Mouse (Mus musculus) MEL (cell line): Measurements from ENCODE around the gene 4930550C14Rik.

Experiments
- CHD1 ChIP-seq: IDR thresholded peaks from 2 replicates; pipeline ENCODE4 v1.6.1; 2012; ENCODE audit warnings: low read depth, mild to moderate bottlenecking, inconsistent platforms, low read length, improper control_type of control experiment
- CHD2 ChIP-seq: IDR thresholded peaks from 2 replicates; pipeline ENCODE4 v1.6.1; 2011; ENCODE audit warnings: low read length, improper control_type of control experiment
- CTCF ChIP-seq, 3 experiments: IDR thresholded peaks in 2 of 3; conservative IDR thresholded peaks in 1 of 3; 2 replicates each; pipeline ENCODE4 v1.5.1; 2011 to 2012; ENCODE audit warnings: low read length in 3 of 3, low read depth in 2 of 3, mild to moderate bottlenecking in 2 of 3, improper control_type of control experiment in 1 of 3, inconsistent platforms in 1 of 3, mixed read lengths in 1 of 3, moderate library complexity in 1 of 3; ENCODE audit not compliant: control insufficient read depth in 1 of 3, insufficient read depth in 1 of 3, poor library complexity in 1 of 3, severe bottlenecking in 1 of 3
- E2F4 ChIP-seq: IDR thresholded peaks from 2 replicates; pipeline ENCODE4 v1.6.1; 2011; ENCODE audit warnings: low read depth, low read length, improper control_type of control experiment, borderline replicate concordance
- HCFC1 ChIP-seq: IDR thresholded peaks from 2 replicates; pipeline ENCODE4 v1.6.1; 2012; ENCODE audit warnings: low read depth, mild to moderate bottlenecking, inconsistent platforms, low read length, improper control_type of control experiment, moderate library complexity
- MAFK ChIP-seq: IDR thresholded peaks from 2 replicates; pipeline ENCODE4 v1.6.1; 2011; ENCODE audit warnings: low read depth, mild to moderate bottlenecking, low read length, improper control_type of control experiment, borderline replicate concordance
- MAZ ChIP-seq: IDR thresholded peaks from 2 replicates; pipeline ENCODE4 v1.6.1; 2012; ENCODE audit warnings: low read depth, mild to moderate bottlenecking, inconsistent platforms, low read length, improper control_type of control experiment
- RCOR1 ChIP-seq: IDR thresholded peaks from 2 replicates; pipeline ENCODE4 v1.6.1; 2012; ENCODE audit warnings: low read depth, mild to moderate bottlenecking, inconsistent platforms, low read length, improper control_type of control experiment
- SIN3A ChIP-seq: IDR thresholded peaks from 2 replicates; pipeline ENCODE4 v1.6.1; 2012; ENCODE audit warnings: low read length, improper control_type of control experiment, inconsistent platforms
- USF1 ChIP-seq: IDR thresholded peaks from 2 replicates; pipeline ENCODE4 v1.6.1; 2014; ENCODE audit warnings: low read depth, mild to moderate bottlenecking, inconsistent platforms, low read length, improper control_type of control experiment, moderate library complexity
- ZKSCAN1 ChIP-seq: IDR thresholded peaks from 2 replicates; pipeline ENCODE4 v1.6.1; 2012; ENCODE audit warnings: low read depth, mild to moderate bottlenecking, inconsistent platforms, low read length, improper control_type of control experiment, moderate library complexity
- ZMIZ1 ChIP-seq: IDR thresholded peaks from 2 replicates; pipeline ENCODE4 v1.6.1; 2012; ENCODE audit warnings: low read depth, mild to moderate bottlenecking, inconsistent platforms, low read length, improper control_type of control experiment, moderate library complexity
- ZNF384 ChIP-seq: IDR thresholded peaks from 2 replicates; pipeline ENCODE4 v1.6.1; 2012; ENCODE audit warnings: low read depth, mild to moderate bottlenecking, inconsistent platforms, low read length, improper control_type of control experiment

DNA sequence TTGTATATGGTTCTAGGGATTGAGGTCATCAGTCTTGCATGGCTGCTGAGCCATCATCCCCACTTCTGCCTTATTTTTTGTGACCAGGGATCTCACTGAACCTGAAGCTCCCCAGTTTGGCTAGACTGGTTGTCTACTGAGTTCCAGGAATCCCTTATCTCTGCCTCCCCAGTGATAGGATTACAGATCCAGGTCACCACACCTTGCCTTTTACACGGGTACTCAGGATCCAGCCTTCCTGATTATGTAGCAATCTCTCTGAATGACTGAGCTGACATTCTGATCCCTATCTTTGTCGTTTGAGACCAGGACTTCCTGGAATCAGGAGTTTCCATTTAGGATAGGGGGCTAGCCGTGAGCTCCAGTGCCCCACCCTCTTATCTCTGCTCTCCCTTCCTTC is 30.8 kb upstream of the 4930550C14Rik start:
- no peak for TF ChIP-seq ZNF384
- no peak for TF ChIP-seq MAZ
- no peak for TF ChIP-seq ZKSCAN1
- no peak for TF ChIP-seq ZMIZ1
- TF ChIP-seq SIN3A = no peak
- no peak for TF ChIP-seq CHD2
- TF ChIP-seq CTCF (IDR thresholded peaks at IDR 0.05 in 2 of 3, conservative IDR thresholded peaks at IDR 0.05 in 1 of 3; ENCODE audit: control insufficient read depth in 1 of 3, insufficient read depth in 1 of 3, low read depth in 2 of 3, low read length in 3 of 3, poor library complexity in 1 of 3, severe bottlenecking in 1 of 3) = no peak
- TF ChIP-seq MAFK = no peak
- TF ChIP-seq USF1 = no peak
- TF ChIP-seq CHD1 = no peak
- no peak for TF ChIP-seq HCFC1
- TF ChIP-seq E2F4 = no peak
- no peak for TF ChIP-seq RCOR1
